Mouse (Mus musculus) splenic B cell, adult 2 months (primary cell): Measurements from ENCODE around the gene Cyp46a1.
A peak's percentile ranks its signal among the peaks of the same experiment; 100 is the strongest.

Experiments
- DNase-seq: peaks from one replicate; pipeline ENCODE4 v3.0.0-alpha.2; 2011; ENCODE audit warnings: low read depth, low spot score
- H3K27me3 ChIP-seq: 2 replicates; pipeline ENCODE4 v1.6.1; 2012; ENCODE audit warnings: mild to moderate bottlenecking, low read length, moderate library complexity, mixed read lengths; ENCODE audit not compliant: control insufficient read depth, poor library complexity, insufficient read depth, severe bottlenecking
- H3K36me3 ChIP-seq: 2 replicates; pipeline ENCODE4 v1.6.1; 2012; ENCODE audit warnings: mild to moderate bottlenecking, low read length, moderate library complexity, mixed read lengths; ENCODE audit not compliant: control insufficient read depth, poor library complexity, insufficient read depth, severe bottlenecking

Gene Cyp46a1

GRCm38 (mm10) chr12:108333895-108334445 lies at the start of gene Cyp46a1:
Gene Cyp46a1, plus strand, starts transcription at chr12:108334381.
- Histone ChIP-seq H3K27me3 (no peaks in the 10 kb centered on the region), H3K36me3 (no peaks in the 10 kb centered on the region)
- peak; percentile 91 for DNase-seq

DNA sequence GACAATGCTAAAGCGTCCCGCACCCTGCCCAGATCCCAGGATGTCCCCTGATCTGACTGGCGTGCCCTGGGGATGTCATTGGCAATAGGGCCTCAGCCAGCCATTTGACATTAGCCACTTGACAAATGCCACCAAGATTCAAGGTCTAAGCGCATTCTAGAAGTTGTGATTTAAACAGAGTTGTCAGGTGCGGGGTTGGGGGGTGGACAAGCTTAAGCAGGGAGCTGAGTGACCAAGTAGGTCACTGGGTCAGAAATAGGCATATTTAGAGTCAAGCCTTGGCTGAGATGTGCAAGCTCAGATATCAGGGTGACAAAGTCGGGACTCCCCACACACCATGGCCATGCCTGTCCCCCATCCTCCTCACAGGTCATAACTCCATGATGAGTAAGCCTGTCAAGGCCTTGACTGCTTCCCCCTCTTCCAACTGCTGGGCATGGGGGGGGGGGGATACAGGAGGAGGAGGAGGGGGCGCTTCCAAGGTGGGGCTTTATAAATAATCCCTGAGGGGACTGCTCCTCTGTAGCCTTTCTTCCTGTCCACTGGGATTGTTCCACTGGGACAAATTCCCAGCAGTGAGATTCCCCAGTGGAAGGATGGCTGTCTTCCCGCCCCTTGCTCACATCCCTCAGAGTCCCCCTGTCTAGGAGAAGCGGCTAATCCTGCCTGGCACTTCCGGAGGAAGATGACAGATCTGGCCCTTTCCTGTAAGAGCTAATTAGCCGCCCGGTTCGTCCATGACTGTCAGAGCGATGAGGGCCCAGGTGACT lies 49.5 kb upstream of the Cyp46a1 start:
- no peak for DNase-seq
- H3K36me3 ChIP-seq = no peaks in the 10 kb centered on the region

GRCm38 (mm10) chr12:108285225-108286011 lies 48.8 kb upstream of the Cyp46a1 start:
- DNase-seq = no peak
- Histone ChIP-seq H3K27me3 (no peaks in the 10 kb centered on the region), H3K36me3 (no peaks in the 10 kb centered on the region)

More for the DNA sequence above, 49.5 kb upstream of the Cyp46a1 start:
- H3K27me3 ChIP-seq = no peaks in the 10 kb centered on the region

DNA sequence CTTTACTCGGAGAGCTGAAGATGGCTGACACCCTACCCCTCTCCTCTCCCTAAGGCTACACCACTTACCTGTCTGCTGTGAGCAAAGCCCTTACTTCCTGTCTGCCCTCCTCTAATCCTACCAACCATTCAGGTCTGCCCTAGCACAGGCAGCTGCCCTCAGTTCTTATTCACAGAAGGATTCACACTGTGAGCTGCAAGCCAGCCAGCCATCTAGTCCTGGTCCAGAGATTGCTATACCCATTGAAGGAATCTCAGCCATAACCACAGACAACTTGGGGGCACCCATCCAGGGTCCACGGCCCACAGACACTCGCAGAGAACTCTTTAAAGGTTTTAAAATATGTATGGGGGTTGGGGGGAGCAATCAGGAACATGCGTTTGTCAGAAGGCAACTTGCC lies 47.8 kb upstream of the Cyp46a1 start:
- no peak for DNase-seq
- no peaks in the 10 kb centered on the region for H3K27me3 ChIP-seq
- no peaks in the 10 kb centered on the region for H3K36me3 ChIP-seq

DNA sequence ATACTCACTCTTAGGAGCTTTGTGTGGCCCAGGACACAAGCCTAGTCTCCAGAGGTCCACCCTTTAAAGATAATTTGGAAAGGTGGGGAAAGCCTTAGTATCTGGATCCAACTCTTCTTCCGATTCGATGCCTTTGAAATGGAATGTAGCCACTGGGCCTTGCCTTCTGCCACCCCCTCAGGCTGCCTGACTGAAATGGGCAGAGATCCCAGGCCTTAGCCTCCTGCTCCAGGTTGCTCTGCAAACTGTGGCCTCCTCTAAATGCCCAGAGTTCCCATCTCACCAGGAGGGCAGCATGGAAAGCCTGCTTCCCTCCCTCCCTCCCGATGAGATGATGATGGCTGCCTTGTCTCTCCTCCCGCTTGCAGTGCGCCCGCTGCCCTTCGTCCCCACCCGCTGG lies 47.2 kb upstream of the Cyp46a1 start:
- H3K27me3 ChIP-seq = no peaks in the 10 kb centered on the region
- no peaks in the 10 kb centered on the region for H3K36me3 ChIP-seq
- no peak for DNase-seq

DNA sequence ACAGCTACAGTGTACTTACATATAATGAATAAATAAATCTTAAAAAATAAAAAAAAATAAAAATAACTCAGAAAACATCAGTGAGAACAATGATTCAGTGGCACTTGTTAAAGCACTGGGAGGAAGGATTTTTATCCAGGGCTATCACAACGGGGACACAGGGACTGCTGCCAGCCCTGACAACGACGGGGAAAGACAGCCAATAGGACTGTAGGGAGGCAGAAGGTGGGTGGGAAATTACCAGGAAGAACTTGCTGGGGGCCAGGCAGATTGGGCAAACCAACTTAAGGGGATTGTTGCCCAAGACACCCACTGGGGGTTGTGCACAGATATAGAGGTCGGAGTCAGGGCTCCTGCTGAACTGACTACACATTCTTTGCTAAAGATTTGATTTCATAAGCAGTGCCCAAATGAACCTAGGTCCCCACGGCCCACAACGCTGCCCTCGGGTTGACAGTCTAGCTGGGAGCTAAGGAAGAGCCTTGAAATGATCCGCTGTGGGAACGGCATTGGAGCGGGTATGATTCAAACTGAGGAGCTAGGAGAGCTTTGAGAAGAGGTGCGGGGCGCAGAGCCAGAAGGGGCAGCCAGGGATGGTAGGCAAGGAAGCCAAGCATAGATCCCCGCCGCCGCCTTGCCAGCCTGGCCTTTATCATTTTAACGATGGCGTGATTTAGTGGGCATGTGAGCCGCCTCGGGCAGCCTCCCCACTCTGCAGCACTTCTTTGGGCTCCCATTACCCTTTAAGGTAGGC lies 45.9 kb upstream of the Cyp46a1 start:
- no peaks in the 10 kb centered on the region for H3K27me3 ChIP-seq
- DNase-seq = no peak
- H3K36me3 ChIP-seq = no peaks in the 10 kb centered on the region

- Histone ChIP-seq H3K36me3 (no peaks in the 10 kb centered on the region), H3K27me3 (no peaks in the 10 kb centered on the region)
- peak; percentile 16 for DNase-seq
Measured at GRCm38 (mm10) chr12:108292419-108292818, 41.8 kb upstream of the Cyp46a1 start.

DNA sequence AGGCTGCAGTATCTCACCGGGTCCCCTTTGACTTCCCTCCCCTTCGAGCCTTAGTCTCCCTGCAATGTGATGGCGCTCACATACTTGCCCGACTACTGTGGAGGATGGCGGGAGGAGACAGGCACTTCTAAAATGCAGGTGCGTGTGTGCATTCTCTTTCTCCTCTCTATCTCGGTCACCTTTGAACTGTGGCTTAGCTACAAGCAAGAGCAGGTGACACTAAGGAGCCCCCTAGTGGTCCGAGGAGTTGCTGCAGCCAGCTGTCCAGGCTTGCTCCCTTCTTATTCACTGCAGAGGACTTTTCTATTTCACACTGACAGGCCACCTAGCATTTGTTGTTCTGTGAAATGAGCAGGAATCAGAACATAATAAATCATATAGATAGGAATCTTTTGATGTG lies 41.2 kb upstream of the Cyp46a1 start:
- H3K27me3 ChIP-seq = no peaks in the 10 kb centered on the region
- no peaks in the 10 kb centered on the region for H3K36me3 ChIP-seq
- peak; percentile 67 for DNase-seq

DNA sequence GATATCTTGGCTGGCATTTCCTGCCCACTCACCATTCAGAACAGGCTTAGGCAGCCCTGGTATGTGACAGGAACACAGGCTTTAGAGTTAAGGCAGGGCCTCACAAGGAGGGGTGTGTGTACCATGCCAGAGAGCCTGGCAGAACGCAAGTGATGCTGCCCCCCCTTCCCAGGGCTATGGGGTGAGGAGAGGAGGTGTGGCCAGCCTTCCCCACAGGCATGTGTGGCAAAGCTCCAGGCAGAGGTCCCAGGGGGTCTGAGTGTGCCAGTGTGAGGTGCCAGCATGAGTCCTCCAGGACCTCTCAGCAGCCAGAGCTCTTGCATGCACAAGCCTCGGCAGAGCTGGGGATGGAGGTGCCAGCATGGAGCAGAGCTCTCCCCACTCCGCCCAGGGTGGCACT lies 39.6 kb upstream of the Cyp46a1 start:
- Histone ChIP-seq H3K36me3 (no peaks in the 10 kb centered on the region), H3K27me3 (no peaks in the 10 kb centered on the region)
- DNase-seq = no peak

DNA sequence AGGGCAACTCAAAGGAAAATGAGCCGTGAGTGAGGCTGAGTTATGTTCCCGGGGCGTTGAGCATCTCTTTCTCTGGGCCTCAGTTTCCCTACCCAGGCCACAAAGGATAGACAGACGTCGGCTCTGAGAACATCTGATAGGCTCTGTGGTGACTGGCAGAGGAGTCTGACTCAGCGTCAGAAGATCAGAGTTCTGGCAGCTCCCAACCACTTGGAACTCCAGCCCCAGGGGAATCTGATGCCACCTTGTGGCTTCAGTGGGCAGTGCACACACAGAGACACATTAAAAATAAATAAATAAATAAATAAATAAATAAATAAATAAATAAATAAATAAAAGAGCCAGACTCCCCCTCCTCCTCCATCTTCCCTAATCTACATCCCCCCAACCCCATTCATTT lies 37.1 kb upstream of the Cyp46a1 start:
- DNase-seq = no peak
- Histone ChIP-seq H3K36me3 (no peaks in the 10 kb centered on the region), H3K27me3 (no peaks in the 10 kb centered on the region)

DNA sequence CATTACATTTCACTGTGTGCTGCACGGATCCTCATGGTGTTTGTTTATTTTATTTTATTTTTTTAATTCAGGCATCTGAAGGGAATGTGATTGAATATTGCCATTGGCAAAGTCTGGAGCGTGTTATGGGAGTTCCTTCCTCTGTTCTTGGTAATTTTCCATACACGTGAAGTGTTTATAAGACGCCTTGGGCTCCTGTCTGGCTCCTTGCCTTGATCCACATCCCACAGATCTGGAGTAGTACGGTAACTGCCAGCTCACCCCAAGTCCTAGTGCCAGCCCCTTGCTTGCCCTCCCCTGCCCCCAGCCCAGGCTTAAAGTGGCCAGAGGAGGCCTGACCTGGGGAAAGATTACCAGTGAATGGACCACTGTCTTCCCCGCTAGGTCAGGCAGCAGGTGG lies 33.2 kb upstream of the Cyp46a1 start:
- H3K27me3 ChIP-seq = no peaks in the 10 kb centered on the region; the same call in 1 of the 2 replicates
- H3K36me3 ChIP-seq = no peaks in the 10 kb centered on the region
- DNase-seq = no peak

DNA sequence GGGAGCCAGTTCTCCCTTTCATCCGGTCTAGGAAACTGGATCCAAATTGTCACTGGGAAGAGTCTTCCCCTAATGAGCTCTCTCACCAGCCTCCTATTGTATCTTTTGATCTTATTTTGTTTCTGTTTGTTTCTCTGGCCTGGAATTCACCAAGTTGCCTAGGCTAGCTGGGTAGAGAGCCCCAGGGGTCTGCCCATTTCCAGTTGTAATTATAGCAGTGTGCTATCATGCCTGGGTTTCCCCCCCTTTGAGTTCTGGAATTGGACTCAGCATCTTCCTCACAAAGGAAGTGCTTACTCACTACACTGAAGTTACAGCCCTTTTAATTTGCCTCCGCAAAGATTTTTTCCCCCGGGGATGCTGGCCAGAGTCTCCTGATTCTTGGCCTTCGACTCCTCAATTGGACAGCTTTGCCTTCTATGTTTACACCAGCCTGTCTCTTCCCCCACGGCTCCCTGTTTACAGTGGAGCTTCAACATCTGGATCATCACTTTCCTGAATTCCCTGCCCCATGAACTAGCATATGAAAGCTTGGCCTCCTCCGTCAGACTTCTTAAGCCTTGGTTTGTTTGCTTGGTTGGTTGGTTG lies 30.3 kb upstream of the Cyp46a1 start:
- DNase-seq = no peak

GRCm38 (mm10) chr12:108305172-108305571 lies 29.0 kb upstream of the Cyp46a1 start:
- H3K36me3 ChIP-seq = no peaks in the 10 kb centered on the region
- DNase-seq = no peak

More for the DNA sequence above, 30.3 kb upstream of the Cyp46a1 start:
- Histone ChIP-seq H3K27me3 (no peaks in the 10 kb centered on the region; the same call in 1 of the 2 replicates), H3K36me3 (no peaks in the 10 kb centered on the region)

More at GRCm38 (mm10) chr12:108305172-108305571, 29.0 kb upstream of the Cyp46a1 start:
- H3K27me3 ChIP-seq = no peaks in the 10 kb centered on the region; the same call in 1 of the 2 replicates
